ENCODE assay signal across 9 mouse cellular contexts in genomic region chr16:31617823-31618371, GRCm38 (mm10). TPM values are rescaled to one million over a fixed set of nuclear protein-coding genes. Genes with fewer than 3 reads are reported as not detected.
DNase-seq lines count a peak whose midpoint lies in the region; ATAC-seq lines count a peak whose summit lies in the region.
"Had no signal": no experiment of that assay in that cellular context is flagged by ENCODE, and none has a peak within 500 bp of the region (broad histone marks: within the 10 kb centered on the region; RNA-seq: fewer than 3 reads in every experiment).

No protein-coding gene starts in this region.

- H3K27ac ChIP-seq in liver, embryonic 12.5 days = no peak overlapping the region
- H3K27ac ChIP-seq in forebrain, embryonic 10.5 days = peak overlapping the region; percentile 77
- H3K27ac ChIP-seq: liver, embryonic 13.5 days had no signal

- H3K27me3 ChIP-seq in liver, embryonic 12.5 days (replicated peaks) = peaks cover 17% of the 10 kb centered on the region
- no peaks in the 10 kb centered on the region for H3K27me3 ChIP-seq in forebrain, embryonic 10.5 days (ENCODE audit: poor library complexity, severe bottlenecking)

- DNase-seq in liver = peak; percentile 58
- peak; percentile 71 for DNase-seq in forebrain, embryonic 10.5 days (ENCODE audit: extremely low spot score, low spot score)
- peak; percentile 56 to 75 for DNase-seq in heart, postnatal 14 days
- peak; percentile 58 to 76 for DNase-seq in kidney, postnatal 36 days
- DNase-seq in lung, postnatal 25 days (ENCODE audit: low spot score) = peak; percentile 38
- DNase-seq in right cerebral cortex, postnatal 4 days = peak; percentile 43
- DNase-seq: liver, embryonic 13.5 days had no signal

- H3K9ac ChIP-seq in liver, embryonic 12.5 days = no peak overlapping the region
- H3K9ac ChIP-seq: liver, embryonic 13.5 days had no signal

- H3K36me3 ChIP-seq in liver, embryonic 12.5 days = no peaks in the 10 kb centered on the region
- H3K36me3 ChIP-seq in forebrain, embryonic 10.5 days (replicated peaks) = no peaks in the 10 kb centered on the region
- H3K36me3 ChIP-seq: liver, embryonic 13.5 days had no signal

- no peak overlapping the region for H3K4me2 ChIP-seq in liver, embryonic 12.5 days
- H3K4me2 ChIP-seq: liver, embryonic 13.5 days had no signal

- intact Hi-C loops in heart, postnatal 14 days (cut with DNase I) = no loop called here

- WGBS in liver, embryonic 12.5 days (ENCODE audit: insufficient replicate concordance) = 28% methylated on average over 10 of the region's 10 CpGs
- 29% methylated on average over 10 of the region's 10 CpGs for whole genome bisulfite sequencing in forebrain, embryonic 10.5 days

- peaks cover 7% of the 10 kb centered on the region; the same call in 1 of the 2 replicates for H3K4me1 ChIP-seq in liver, embryonic 12.5 days
- peaks cover 15% of the 10 kb centered on the region for H3K4me1 ChIP-seq in forebrain, embryonic 10.5 days

- H3K9me3 ChIP-seq in liver, embryonic 12.5 days (replicated peaks) = no peaks in the 10 kb centered on the region
- no peaks in the 10 kb centered on the region for H3K9me3 ChIP-seq in forebrain, embryonic 10.5 days
- H3K9me3 ChIP-seq: liver, embryonic 13.5 days had no signal

- no peak overlapping the region for H3K4me3 ChIP-seq in liver, embryonic 12.5 days
- peak overlapping the region; percentile 14 for H3K4me3 ChIP-seq in forebrain, embryonic 10.5 days
- H3K4me3 ChIP-seq: liver, embryonic 13.5 days had no signal

- no peak for ATAC-seq in liver, embryonic 12.5 days
- no peak for ATAC-seq in megakaryocyte progenitor cell, adult 5-6 weeks (replicated peaks; ENCODE audit: poor library complexity)

RNA-seq across cellular contexts. Expression of gene Dlg1, which starts 45.3 kb away (rescaled TPM):
- polyA plus RNA-seq in liver, embryonic 12.5 days (2016; fragmentation: Nextera tagmentation; extraction: Ambion mirVana) = 19.5 and 20.5 TPM in 2 replicates
- 30.9 TPM in 2 replicates for polyA plus RNA-seq in forebrain, embryonic 10.5 days (2016; fragmentation: Nextera tagmentation; extraction: Ambion mirVana)
- total RNA-seq in heart, postnatal 14 days (2021) = 10 to 100 TPM; 38.5 to 38.9 TPM
- total RNA-seq in megakaryocyte progenitor cell, adult 5-6 weeks (2015) = 24.3 and 31.0 TPM in 2 replicates
- 24.9 and 48.2 TPM in 2 replicates for total RNA-seq in megakaryocyte progenitor cell, adult 5-6 weeks (2017)
